Mouse (Mus musculus) layer of hippocampus, adult 18-20 months (tissue): ENCODE data around the gene Pkib. TPM values are rescaled to one million over a fixed set of nuclear protein-coding genes. Genes with fewer than 3 reads are reported as not detected.

Source experiments
- DNase-seq, 2 experiments: peaks; one replicate each; pipeline ENCODE4 v3.0.0; 2022; ENCODE audit warnings: low spot score in 2 of 2
- total RNA-seq, 2 experiments: library from RNA; stranded (reverse); gene quantifications; 2 replicates each; pipeline ENCODE4 v1.2.3; 2021

Pkib gene
- total RNA-seq, 2 experiments from 2014 or later, result 13.0 to 14.0 TPM

- no peak for DNase-seq
Observed at GRCm38 (mm10) chr10:57731672-57732071, 99.9 kb downstream of the Pkib start.

- no peak for DNase-seq
Observed at GRCm38 (mm10) chr10:57740733-57741132, 109.0 kb downstream of the Pkib start.

DNA sequence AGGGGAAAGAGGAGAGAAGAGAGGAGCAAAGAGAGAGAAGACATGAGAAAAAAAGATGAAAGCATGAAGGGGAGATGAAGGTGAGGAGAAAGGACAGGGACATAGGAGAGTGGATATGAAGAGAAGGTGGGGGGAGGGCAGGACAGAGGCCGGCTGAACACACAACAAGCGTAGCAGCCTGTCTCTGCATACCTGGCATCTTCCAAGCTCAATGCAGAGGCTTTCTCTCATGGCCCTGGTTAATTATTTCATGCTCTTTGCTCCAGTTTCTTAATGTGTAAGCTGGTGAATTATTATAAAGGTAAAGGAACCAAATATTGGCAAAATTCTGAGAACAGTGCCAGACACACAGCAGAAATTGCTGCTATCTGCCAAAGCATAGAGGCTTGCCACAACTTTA is 109.6 kb downstream of the Pkib start:
- DNase-seq, result no peak

- no peak for DNase-seq
Observed at GRCm38 (mm10) chr10:57743045-57743444, 111.3 kb downstream of the Pkib start.

GRCm38 (mm10) chr10:57743606-57744016 is 111.8 kb downstream of the Pkib start:
- DNase-seq, result peak; percentile 6 to 76

- DNase-seq, result peak in 1 of 2 experiments; percentile 23
Observed at GRCm38 (mm10) chr10:57744128-57744765, 112.5 kb downstream of the Pkib start.

GRCm38 (mm10) chr10:57745452-57745851 is 113.7 kb downstream of the Pkib start:
- no peak for DNase-seq

DNA sequence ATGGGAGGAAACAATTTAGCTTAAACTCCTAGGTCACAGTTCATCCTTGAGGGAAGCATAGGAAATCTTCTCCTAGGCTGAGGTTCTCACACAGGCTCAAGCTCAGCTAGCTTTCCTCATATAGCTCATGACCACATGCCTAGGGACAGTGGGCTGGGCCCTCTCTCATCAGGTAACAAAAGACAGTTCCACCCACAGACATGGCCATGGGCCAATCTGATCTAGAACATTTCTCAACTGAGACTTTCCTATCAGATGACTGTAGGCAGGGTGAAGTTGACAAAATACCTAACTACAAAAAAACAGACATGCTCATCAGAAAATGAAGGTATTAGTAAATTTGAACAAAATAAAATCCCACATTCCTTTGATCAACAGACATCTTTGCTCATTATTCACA is 115.3 kb downstream of the Pkib start:
- DNase-seq, result no peak

DNA sequence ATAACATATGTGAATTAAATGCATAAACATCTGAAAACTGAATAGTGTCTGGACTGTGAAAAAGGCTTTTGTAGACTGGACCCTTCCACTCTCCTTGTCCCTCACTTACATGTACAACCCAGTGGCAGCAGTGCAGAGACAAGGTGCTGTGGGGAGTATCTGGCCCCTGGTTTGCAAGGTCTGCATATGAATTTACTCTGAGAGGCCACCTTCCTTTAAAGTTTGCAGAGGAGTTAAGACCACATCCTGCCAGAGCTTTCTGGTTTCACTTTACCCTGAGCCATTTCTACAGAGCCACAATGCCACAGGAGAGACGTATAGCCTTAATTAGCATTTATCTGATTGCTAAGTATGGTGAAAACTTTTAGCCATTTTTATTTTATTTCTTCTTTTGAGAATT is 121.6 kb downstream of the Pkib start:
- no peak for DNase-seq

DNA sequence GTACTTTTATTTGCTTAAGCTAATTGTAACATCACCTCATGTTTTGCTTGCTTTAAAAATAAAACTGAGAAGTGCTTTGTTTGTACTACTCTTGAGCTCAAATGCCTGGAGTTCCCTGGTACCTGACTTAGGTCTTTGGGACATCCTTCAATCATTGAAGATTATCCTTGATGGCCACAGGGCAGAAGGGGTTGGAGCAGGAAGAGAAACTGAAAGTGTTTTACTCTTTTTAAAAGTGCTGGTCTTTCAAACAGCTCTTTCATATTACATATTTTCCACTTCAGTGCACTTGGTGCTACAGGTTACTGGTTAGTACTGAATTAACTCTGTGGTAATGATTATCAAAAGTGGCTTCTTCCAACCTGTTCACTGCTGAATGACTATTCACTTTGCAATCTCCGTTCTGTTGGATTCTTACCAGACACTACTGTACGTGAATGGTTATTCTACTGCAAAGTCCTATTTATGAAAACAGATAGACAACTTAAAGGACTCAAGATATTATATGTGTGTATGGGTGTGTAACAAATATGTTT is 123.5 kb downstream of the Pkib start:
- no peak for DNase-seq

GRCm38 (mm10) chr10:57758999-57759398 is 127.2 kb downstream of the Pkib start:
- DNase-seq, result no peak

DNA sequence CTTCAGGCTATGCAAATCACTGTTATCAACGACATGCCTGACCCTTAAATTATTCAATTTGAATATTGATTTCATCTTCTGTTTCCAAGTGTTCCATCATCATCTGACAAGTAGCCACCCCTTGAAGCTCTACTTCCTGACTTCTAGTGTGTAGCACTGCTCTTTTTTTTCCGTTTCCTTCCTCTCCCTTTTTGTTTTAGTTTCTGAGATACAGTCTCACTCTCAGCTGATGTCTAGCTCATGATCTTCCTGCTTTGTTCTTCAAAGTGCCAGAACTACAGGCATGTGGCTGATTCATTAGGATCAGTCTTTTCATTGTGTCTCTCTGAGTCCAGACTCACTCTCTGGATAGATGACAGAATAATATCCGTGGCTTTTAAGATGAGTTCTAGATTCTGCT is 128.9 kb downstream of the Pkib start:
- DNase-seq, result no peak

DNA sequence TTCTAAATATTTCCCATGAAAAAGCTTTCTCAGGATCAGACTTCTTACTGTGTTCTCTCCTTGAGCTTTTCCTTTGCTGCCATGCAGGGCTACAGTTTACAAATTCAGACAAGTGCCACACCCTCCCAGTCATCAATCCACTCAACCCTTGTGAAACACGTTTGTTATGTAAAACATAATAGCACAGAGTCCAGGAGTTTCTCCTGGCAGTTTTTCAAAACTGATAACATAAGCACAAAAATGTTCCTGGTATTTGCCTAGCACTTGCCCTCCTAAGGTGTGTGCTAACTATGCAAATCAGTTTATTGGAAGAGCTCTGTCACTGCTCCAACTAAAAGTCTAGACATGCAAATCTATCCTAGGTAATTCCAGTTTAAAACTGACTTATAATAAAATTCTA is 131.3 kb downstream of the Pkib start:
- DNase-seq, result no peak

DNA sequence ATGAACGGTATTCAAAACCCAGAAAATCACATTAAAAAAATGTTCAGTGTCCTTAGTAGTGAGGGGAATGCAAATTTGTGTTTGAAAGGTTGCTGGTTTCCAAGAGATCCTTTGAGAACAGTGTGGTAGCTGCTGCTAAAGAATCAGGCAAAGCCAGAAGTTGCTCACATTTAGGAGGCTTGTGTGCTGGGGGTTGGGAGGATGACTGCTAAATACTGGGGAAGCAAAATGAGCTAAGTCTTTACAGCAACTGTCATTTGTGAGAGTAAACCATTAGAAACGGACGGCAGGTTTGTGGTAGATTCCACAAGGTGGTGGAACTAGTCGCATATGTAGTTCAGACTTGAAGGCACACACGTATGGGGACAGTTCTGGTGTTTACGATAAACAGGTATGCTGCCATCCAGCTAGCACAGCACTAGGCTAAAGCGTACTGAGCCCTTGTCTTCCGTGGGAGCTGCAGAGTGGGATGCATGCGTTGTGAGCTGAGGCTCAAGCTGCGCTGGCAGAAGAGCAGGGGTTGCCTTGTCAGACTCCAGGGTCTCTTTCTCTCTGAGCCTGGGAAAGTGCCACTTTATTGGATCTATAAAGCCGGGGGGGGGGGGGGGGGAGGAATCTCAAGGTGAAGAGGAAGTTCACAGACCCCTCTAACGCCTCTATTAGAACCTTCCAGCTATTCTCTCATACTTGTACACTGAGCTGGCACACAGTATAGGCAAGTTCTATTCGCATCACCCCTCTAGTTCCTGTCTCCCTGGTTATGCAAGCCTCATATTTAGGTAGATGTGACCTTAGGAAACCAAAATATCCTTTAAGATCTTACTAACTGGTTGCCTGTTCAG is 151.7 kb downstream of the Pkib start:
- peak; percentile 16 to 55 for DNase-seq

GRCm38 (mm10) chr10:57784131-57784875 is 152.5 kb downstream of the Pkib start:
- peak; percentile 50 to 78 for DNase-seq

- DNase-seq, result no peak
Observed at GRCm38 (mm10) chr10:57784876-57785150, 153.0 kb downstream of the Pkib start, which contains the start of gene Fabp7. TSS of gene Fabp7 (plus strand) at chr10:57784881.

DNA sequence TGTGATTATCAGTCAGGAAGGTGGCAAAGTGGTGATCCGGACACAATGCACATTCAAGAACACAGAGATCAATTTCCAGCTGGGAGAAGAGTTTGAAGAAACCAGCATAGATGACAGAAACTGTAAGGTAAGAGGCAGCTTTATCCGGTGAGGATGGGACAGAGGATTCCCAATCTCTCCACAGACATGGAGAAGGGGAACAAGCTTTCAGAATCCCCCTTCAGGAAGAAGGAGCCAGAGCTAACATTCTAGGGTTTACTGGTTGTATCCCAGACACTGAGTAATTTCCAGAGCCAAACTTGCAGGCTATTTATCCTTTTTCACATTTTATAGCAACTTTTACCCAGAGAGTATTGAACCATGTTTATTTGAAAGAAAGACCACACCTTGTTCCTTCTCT is 153.8 kb downstream of the Pkib start:
- no peak for DNase-seq

Other genes starting within 250 kb of the Pkib start
- 10 to 100 TPM; 30.2 to 31.3 TPM for gene Hsf2, start 145.6 kb upstream of the Pkib start, total RNA-seq
- 100 to 1,000 TPM; 917 to 928 TPM for gene Serinc1, start 99.5 kb upstream of the Pkib start, total RNA-seq
- gene Fabp7, start 152.9 kb downstream of the Pkib start, total RNA-seq, result 10 to 100 TPM; 44.0 to 61.0 TPM
- 10 to 100 TPM; 22.1 to 22.2 TPM for gene Smpdl3a, start 162.4 kb downstream of the Pkib start, total RNA-seq